Mouse (Mus musculus) liver, embryonic 13.5 days (tissue): ENCODE measurements around the gene Inca1. TPM values are rescaled to one million over a fixed set of nuclear protein-coding genes. Genes with fewer than 3 reads are reported as not detected.

ENCODE experiments used
- ATAC-seq: fragments of 200-750 bp; cut with Nextera tagmentation; 2 replicates; pipeline ENCODE4 v1.8.0; 2017; ENCODE audit warnings: low read depth, mild to moderate bottlenecking, moderate number of reproducible peaks, moderate library complexity
- DNase-seq: peaks from one replicate; pipeline ENCODE4 v3.0.0; 2022
- H3K27ac ChIP-seq: fragments of 300-500 bp; sonication (generic); 2 replicates; pipeline ENCODE4 v1.5.1; 2015; ENCODE audit warnings: moderate library complexity, mild to moderate bottlenecking, inconsistent platforms
- H3K27me3 ChIP-seq: fragments of 300-500 bp; sonication (generic); 2 replicates; pipeline ENCODE4 v1.6.1; 2015; ENCODE audit warnings: mild to moderate bottlenecking, inconsistent platforms
- H3K36me3 ChIP-seq: fragments of 300-500 bp; sonication (generic); 2 replicates; pipeline ENCODE4 v1.6.1; 2015; ENCODE audit warnings: mild to moderate bottlenecking, inconsistent platforms
- H3K4me1 ChIP-seq: fragments of 300-500 bp; sonication (generic); replicated peaks from 2 replicates; pipeline ENCODE4 v1.6.1; 2015; ENCODE audit warnings: inconsistent platforms
- H3K4me2 ChIP-seq: fragments of 300-500 bp; sonication (generic); 2 replicates; pipeline ENCODE4 v1.6.1; 2015; ENCODE audit warnings: inconsistent platforms, mild to moderate bottlenecking, moderate library complexity
- H3K4me3 ChIP-seq: fragments of 300-500 bp; sonication (generic); replicated peaks from 2 replicates; pipeline ENCODE4 v1.5.1; 2015; ENCODE audit warnings: mild to moderate bottlenecking, inconsistent platforms
- H3K9ac ChIP-seq: fragments of 300-500 bp; sonication (generic); 2 replicates; pipeline ENCODE4 v1.6.1; 2015; ENCODE audit warnings: mild to moderate bottlenecking, inconsistent platforms
- H3K9me3 ChIP-seq: fragments of 300-500 bp; sonication (generic); replicated peaks from 2 replicates; pipeline ENCODE4 v1.6.1; 2016; ENCODE audit warnings: inconsistent platforms
- WGBS: fragments of 180-500 bp; shearing (Covaris S2); methylation state at CpG from one replicate; pipeline ENCODE4 v1.1.7; 2015; ENCODE audit not compliant: insufficient replicate concordance; 5-methylcytosine and 5-hydroxymethylcytosine counted together
- polyA plus RNA-seq: library from polyadenylated mRNA; unstranded; fragments of >200 nt; fragmentation: Nextera tagmentation; extraction: Ambion mirVana; gene quantifications from 2 replicates; pipeline ENCODE4 v1.2.1, GENCODE M21; 2015

Inca1 gene
- polyA plus RNA-seq, 1 experiment from 2014 or later, result 1.3 TPM

- no peak overlapping the region for H3K9ac ChIP-seq
These were observed 27.4 kb upstream of the Inca1 start for GRCm38 (mm10) chr11:70727385-70727784.

GRCm38 (mm10) chr11:70726585-70726984 lies 26.6 kb upstream of the Inca1 start:
- no peak overlapping the region for H3K27ac ChIP-seq
- H3K4me3 ChIP-seq, result no peak overlapping the region
- no peak overlapping the region for H3K4me2 ChIP-seq
- peaks cover 11% of the 10 kb centered on the region; the same call in 1 of the 2 replicates for H3K27me3 ChIP-seq
- H3K9ac ChIP-seq, result no peak overlapping the region
- H3K9me3 ChIP-seq, result no peaks in the 10 kb centered on the region
- DNase-seq (no peak), ATAC-seq (no peak)
- no peaks in the 10 kb centered on the region; the same call in 1 of the 2 replicates for H3K4me1 ChIP-seq
- whole genome bisulfite sequencing, result 73% methylated on average over 2 of the region's 2 CpGs
- peaks cover 44% of the 10 kb centered on the region for H3K36me3 ChIP-seq

More at GRCm38 (mm10) chr11:70727385-70727784, 27.4 kb upstream of the Inca1 start:
- no peak overlapping the region for H3K4me2 ChIP-seq
- 39% methylated on average over 5 of the region's 5 CpGs for WGBS
- DNase-seq (no peak), ATAC-seq (no peak)
- H3K27ac ChIP-seq, result no peak overlapping the region
- H3K4me1 ChIP-seq, result no peaks in the 10 kb centered on the region; the same call in 1 of the 2 replicates
- H3K4me3 ChIP-seq, result no peak overlapping the region
- H3K9me3 ChIP-seq, result no peaks in the 10 kb centered on the region
- H3K27me3 ChIP-seq, result peaks cover 11% of the 10 kb centered on the region; the same call in 1 of the 2 replicates
- H3K36me3 ChIP-seq, result peaks cover 44% of the 10 kb centered on the region

- Histone ChIP-seq H3K9me3 (no peaks in the 10 kb centered on the region), H3K27ac (no peak overlapping the region), H3K27me3 (peaks cover 9% of the 10 kb centered on the region; the same call in 1 of the 2 replicates), H3K9ac (no peak overlapping the region), H3K4me1 (no peaks in the 10 kb centered on the region), H3K4me2 (no peak overlapping the region), H3K36me3 (peaks cover 55% of the 10 kb centered on the region), H3K4me3 (no peak overlapping the region)
- WGBS, result 78% methylated on average over 9 of the region's 9 CpGs
- ATAC-seq, result no peak
- DNase-seq, result no peak
These were observed 24.8 kb upstream of the Inca1 start for GRCm38 (mm10) chr11:70724706-70725105.

- WGBS, result 78% methylated on average over 3 of the region's 3 CpGs
- Histone ChIP-seq H3K36me3 (peaks cover 59% of the 10 kb centered on the region), H3K4me3 (no peak overlapping the region), H3K27me3 (peaks cover 13% of the 10 kb centered on the region), H3K27ac (no peak overlapping the region), H3K9me3 (no peaks in the 10 kb centered on the region), H3K4me1 (no peaks in the 10 kb centered on the region), H3K9ac (no peak overlapping the region), H3K4me2 (no peak overlapping the region)
- ATAC-seq (no peak), DNase-seq (no peak)
These were observed 21.1 kb upstream of the Inca1 start for GRCm38 (mm10) chr11:70721072-70721471.

GRCm38 (mm10) chr11:70720567-70720966 lies 20.6 kb upstream of the Inca1 start:
- WGBS, result 25% methylated on average over 3 of the region's 3 CpGs
- H3K9me3 ChIP-seq, result no peaks in the 10 kb centered on the region
- H3K4me1 ChIP-seq, result no peaks in the 10 kb centered on the region
- DNase-seq (no peak), ATAC-seq (no peak)
- H3K27ac ChIP-seq, result no peak overlapping the region
- no peak overlapping the region for H3K4me3 ChIP-seq
- no peak overlapping the region for H3K9ac ChIP-seq
- no peak overlapping the region for H3K4me2 ChIP-seq
- H3K36me3 ChIP-seq, result peaks cover 57% of the 10 kb centered on the region
- H3K27me3 ChIP-seq, result peaks cover 13% of the 10 kb centered on the region

GRCm38 (mm10) chr11:70718481-70718880 lies 18.5 kb upstream of the Inca1 start:
- no peaks in the 10 kb centered on the region for H3K9me3 ChIP-seq
- ATAC-seq (no peak), DNase-seq (no peak)
- no peak overlapping the region for H3K9ac ChIP-seq
- peaks cover 37% of the 10 kb centered on the region for H3K36me3 ChIP-seq
- 65% methylated on average over 5 of the region's 5 CpGs for WGBS
- H3K27ac ChIP-seq, result no peak overlapping the region
- H3K4me3 ChIP-seq, result no peak overlapping the region
- H3K27me3 ChIP-seq, result peaks cover 9% of the 10 kb centered on the region
- no peaks in the 10 kb centered on the region for H3K4me1 ChIP-seq
- H3K4me2 ChIP-seq, result no peak overlapping the region

GRCm38 (mm10) chr11:70715832-70716231 lies 15.9 kb upstream of the Inca1 start:
- Histone ChIP-seq H3K9me3 (no peaks in the 10 kb centered on the region), H3K4me3 (no peak overlapping the region), H3K9ac (no peak overlapping the region), H3K4me1 (no peaks in the 10 kb centered on the region), H3K36me3 (peaks cover 34% of the 10 kb centered on the region), H3K27ac (no peak overlapping the region), H3K4me2 (no peak overlapping the region), H3K27me3 (peaks cover 8% of the 10 kb centered on the region; the same call in 1 of the 2 replicates)
- ATAC-seq (no peak), DNase-seq (no peak)
- WGBS, result 69% methylated on average over 6 of the region's 6 CpGs

- ATAC-seq, result no peak
- no peak overlapping the region for H3K4me3 ChIP-seq
These were observed 13.3 kb upstream of the Inca1 start for GRCm38 (mm10) chr11:70713222-70713621.

GRCm38 (mm10) chr11:70711026-70711425 lies 11.1 kb upstream of the Inca1 start:
- Histone ChIP-seq H3K27me3 (peaks cover 6% of the 10 kb centered on the region; the same call in 1 of the 2 replicates), H3K9me3 (no peaks in the 10 kb centered on the region), H3K4me3 (no peak overlapping the region), H3K4me2 (no peak overlapping the region), H3K4me1 (no peaks in the 10 kb centered on the region), H3K36me3 (peaks cover 36% of the 10 kb centered on the region), H3K9ac (no peak overlapping the region), H3K27ac (no peak overlapping the region)
- 78% methylated on average over 10 of the region's 10 CpGs for WGBS
- no peak for DNase-seq
- no peak for ATAC-seq

More at GRCm38 (mm10) chr11:70713222-70713621, 13.3 kb upstream of the Inca1 start:
- peaks cover 5% of the 10 kb centered on the region; the same call in 1 of the 2 replicates for H3K27me3 ChIP-seq
- 60% methylated on average over 6 of the region's 6 CpGs for WGBS
- H3K9me3 ChIP-seq, result no peaks in the 10 kb centered on the region
- H3K27ac ChIP-seq, result no peak overlapping the region
- DNase-seq, result no peak
- peaks cover 30% of the 10 kb centered on the region for H3K36me3 ChIP-seq
- H3K4me1 ChIP-seq, result no peaks in the 10 kb centered on the region
- no peak overlapping the region for H3K9ac ChIP-seq
- no peak overlapping the region for H3K4me2 ChIP-seq

- 65% methylated on average over 3 of the region's 3 CpGs for WGBS
- Histone ChIP-seq H3K27me3 (peaks cover 21% of the 10 kb centered on the region), H3K4me3 (no peak overlapping the region), H3K4me1 (peaks cover 20% of the 10 kb centered on the region), H3K4me2 (no peak overlapping the region), H3K36me3 (peaks cover 52% of the 10 kb centered on the region), H3K9me3 (no peaks in the 10 kb centered on the region), H3K27ac (no peak overlapping the region), H3K9ac (no peak overlapping the region)
- ATAC-seq (no peak), DNase-seq (no peak)
These were observed 6.2 kb upstream of the Inca1 start for GRCm38 (mm10) chr11:70706127-70706526.

GRCm38 (mm10) chr11:70702781-70703180 lies 2.8 kb upstream of the Inca1 start:
- Histone ChIP-seq H3K4me1 (peaks cover 36% of the 10 kb centered on the region), H3K9me3 (no peaks in the 10 kb centered on the region), H3K27me3 (peaks cover 31% of the 10 kb centered on the region), H3K4me3 (no peak overlapping the region), H3K4me2 (0 out of 2 replicates have a peak overlapping the region, but pooled peaks have one; percentile 96), H3K9ac (no peak overlapping the region), H3K36me3 (peaks cover 35% of the 10 kb centered on the region), H3K27ac (no peak overlapping the region)
- DNase-seq (no peak), ATAC-seq (no peak)
- 65% methylated on average over 6 of the region's 6 CpGs for WGBS
